Mouse (Mus musculus) layer of hippocampus, postnatal 25 days (tissue): Measurements from ENCODE around the gene Brdt. TPM values are rescaled to one million over a fixed set of nuclear protein-coding genes. Genes with fewer than 3 reads are reported as not detected.

ENCODE experiments used
- DNase-seq, 2 experiments: peaks; one replicate each; pipeline ENCODE4 v3.0.0; 2022; ENCODE audit warnings: mixed read lengths in 2 of 2, low spot score in 1 of 2; ENCODE audit errors: extremely low spot score in 1 of 2
- total RNA-seq, 2 experiments: library from RNA; stranded (reverse); gene quantifications; 2 replicates each; pipeline ENCODE4 v1.2.3; 2021

Gene Brdt
- total RNA-seq: 10 to 100 TPM; 13.8 to 15.9 TPM

- no peak for DNase-seq
These were observed at the start of gene Brdt for GRCm38 (mm10) chr5:107330916-107331421. Brdt (plus strand) TSS chr5:107331159.

DNA sequence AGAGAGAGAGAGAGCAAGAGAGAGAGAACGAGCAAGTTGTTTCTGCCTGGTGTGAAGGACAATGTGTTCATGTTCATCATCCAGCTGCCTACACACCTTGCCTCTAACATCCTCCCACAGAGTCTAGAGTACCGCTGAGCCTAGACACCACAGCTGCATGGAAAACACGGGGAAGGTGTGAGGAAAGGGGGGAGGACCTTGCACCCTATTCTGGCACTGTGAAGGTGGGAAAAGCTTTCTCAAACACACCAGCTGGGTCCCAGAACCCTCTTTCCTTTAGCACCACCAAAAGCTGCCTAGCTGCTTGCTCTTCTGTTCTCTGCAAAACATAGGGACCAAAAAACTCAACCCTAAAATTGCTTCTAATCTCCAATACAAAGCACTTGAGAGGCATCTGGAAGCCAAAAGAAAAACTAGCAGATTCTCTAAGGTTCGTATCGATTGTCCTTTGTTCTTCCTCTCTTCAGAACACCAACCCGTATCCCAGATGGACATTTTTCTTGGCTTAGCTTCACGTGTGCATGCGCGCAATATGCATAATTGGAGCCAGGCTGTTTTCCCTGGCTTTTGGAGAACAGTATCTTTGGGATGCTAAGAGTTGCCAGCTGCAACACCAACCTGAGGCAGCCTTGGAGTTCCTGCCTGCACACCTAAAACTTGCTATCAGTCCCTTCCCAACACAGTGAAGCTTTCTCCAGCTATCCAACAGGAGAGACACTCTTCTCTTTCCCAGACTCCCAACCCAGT, 48.2 kb upstream of the Brdt start:
- no peak for DNase-seq

GRCm38 (mm10) chr5:107283935-107284524, 46.9 kb upstream of the Brdt start:
- DNase-seq: no peak

- DNase-seq: no peak
These were observed 45.4 kb upstream of the Brdt start for GRCm38 (mm10) chr5:107285563-107285962.

DNA sequence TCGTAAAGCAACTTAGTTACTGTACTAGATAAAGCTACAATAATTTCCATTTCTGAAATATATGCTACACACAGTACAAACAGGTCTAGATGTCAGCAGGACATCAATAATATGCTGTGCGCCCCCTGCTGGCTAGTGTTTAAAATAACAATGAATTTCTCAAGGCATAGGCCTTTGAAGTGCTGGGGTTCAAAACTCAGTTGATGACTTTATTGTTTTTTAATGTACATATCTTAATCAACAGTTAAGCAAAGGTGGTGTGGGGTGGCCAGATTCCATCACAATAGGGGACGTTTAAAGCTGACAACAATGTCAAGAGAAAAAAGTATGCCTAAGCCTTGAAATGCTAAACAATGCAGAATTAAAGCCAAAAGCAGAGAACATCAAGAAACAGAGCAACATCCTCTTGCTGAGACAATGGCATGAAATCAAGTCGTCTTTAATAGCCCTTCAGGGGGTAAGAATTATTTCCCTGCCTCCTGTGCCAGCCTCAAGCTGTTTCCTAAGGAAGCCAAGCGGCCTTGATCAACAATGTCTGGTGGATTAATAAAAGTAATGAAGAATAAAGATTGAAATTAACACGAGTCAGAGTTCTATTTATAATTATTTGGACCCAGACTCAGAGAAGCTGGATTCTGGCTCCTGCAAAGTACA, 43.6 kb upstream of the Brdt start:
- peak; percentile 52 to 81 for DNase-seq

DNA sequence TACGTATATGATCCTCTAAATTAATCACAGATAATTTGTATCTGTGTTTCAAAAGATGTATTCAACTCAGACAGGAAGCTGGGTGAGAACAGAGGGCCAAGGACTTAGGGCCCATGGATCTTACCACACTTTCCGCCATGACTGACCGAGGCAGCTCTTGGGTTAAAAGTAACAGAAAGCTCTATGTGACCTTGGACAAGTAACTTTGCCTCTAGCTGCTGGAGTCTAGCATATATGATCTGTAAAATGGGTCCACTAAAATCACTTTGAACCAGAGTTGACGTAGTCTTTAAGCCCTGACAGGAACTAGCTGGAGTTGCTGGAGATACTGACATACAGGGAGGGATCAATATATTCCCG, 43.1 kb upstream of the Brdt start:
- DNase-seq: no peak

DNA sequence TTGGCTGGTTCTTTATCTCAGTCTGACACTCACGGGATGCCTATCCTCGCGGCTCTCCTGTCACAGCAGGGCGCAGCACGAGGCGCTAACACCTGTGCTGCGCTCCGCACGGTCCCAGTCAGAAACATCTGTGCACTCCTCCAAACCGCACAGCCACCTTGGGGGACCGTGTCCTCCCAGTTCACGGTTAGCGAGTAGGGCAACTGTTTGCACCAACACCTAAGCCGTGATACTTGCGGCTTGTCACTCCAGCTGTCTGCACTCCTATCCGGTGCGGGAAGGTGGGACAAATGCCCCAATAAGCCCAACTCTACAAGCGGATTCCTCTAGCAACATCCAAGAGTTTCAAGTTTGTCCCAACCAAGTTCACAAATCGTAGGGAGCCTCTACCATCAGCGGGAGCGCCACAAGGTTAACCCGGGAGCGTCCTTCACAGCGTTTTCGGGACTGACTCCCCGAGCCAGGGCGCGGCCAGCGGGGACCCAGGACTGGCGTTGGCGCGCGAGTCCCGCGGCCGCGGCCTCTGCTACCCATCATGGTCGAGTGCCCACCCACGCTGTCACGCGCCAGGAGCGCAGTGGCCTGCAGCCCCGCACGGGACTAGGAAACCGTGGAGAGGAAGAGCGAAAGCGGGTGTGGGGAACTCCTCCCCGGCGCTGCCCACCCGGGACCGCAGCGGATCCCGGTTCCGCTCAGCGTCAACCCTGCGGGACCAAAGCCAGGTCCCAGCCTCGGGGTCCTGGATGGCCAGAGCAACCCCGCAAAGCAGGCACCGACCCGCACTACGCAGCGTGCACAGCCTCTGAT, 42.3 kb upstream of the Brdt start:
- DNase-seq: peak in 1 of 2 experiments; percentile 33

DNA sequence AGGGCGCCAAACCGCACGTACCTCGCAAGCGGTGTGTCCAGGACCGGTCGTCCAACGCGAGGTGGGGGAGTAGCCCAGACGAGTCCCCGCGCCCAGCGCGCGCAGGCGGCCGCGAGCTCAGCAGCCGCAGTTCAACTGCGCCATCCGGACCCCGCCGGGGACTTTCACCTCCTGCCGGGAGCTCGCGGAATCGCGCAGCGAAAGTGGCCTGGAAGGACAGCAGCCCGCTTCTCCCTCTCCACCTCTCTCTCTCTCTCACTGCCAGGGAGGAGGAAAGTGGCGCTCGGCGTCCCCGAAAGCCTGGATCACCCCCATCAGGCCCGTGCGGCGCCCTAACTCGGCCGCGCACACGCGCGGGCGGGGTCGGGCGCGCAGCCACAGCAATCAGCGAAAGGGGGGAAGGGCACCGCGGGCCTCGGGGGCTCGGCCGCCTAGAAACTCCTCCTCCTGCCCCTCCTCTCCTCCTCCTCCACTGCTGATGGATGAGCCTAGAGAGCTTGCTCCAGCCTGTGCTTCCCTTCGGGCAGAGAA, 41.7 kb upstream of the Brdt start, which contains the start of gene Tgfbr3:
Gene Tgfbr3 (minus strand): TSS at position 396 of the 531 bp plus-strand sequence.
- peak; percentile 68 to 69 for DNase-seq

DNA sequence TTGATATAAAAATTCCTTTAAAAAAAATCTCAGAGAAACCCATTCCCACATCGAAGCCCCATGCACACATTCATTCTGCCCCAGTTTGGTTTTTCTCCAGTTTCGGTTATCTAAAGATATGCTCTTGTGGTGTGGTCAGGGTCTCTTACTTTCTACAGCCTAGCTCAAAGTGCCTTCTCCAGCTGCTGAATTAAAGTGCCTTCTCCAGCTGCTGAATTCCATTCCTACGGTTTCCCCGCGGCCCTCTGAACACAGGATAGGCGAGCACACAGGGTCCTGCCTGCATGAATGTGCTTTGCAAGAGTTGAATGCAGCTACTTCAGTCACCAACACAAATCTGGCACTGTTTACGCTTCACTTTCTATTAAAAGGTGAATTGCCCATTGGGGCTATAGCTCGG, 41.0 kb upstream of the Brdt start:
- no peak for DNase-seq

DNA sequence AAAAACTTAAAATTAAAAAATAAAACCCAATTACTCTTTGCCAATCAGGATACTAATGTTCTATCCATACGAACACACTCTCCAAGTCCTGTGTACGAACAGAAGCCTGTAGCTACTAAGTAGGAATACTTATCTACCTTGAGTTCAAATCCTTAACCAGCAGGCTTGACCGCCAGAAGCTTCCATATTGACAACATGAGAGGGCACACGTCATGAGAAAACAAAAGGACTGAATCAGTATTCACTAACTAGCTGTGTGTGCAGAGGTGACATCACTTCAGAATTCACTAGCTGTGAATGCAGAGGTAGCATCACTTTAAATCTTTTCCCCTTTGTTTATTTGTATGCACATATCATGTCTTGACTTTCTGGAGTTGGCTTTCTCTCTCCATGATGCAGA, 36.9 kb upstream of the Brdt start:
- DNase-seq: no peak

DNA sequence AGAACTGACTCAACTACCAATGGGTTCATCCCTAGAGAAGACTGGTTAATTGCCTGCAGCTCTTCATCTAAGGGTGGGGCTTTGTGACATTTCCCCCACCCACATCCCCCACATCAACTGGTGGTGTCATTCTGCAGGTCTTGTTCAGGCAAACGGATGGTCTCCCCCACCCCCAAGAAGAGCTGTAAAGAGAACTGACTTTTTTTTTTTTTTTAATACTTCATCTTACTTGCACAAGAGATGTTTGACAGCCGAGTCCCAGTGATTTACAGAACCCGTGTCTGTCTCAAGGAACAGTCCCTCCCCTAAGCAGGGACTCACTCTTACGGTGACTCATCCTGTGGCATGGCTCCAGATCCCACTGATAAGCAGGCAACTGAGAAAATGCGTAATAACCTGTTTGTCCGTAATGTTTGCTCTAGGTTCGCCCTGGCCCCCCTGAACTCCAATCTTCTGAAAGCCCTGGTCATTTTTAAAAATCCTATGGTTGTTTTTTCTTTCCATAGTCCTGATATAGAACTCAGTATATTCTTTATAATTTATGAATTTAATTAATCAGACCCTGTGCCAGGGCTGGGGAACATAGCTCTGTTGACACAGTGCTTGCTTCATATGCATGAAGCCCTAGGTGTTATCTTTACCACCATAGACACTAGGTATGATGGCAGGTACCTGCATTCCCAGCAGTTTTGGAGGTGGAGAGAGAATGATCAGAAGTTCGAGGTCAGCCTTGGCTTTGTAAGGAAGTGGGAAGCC, 35.7 kb upstream of the Brdt start:
- DNase-seq: no peak

DNA sequence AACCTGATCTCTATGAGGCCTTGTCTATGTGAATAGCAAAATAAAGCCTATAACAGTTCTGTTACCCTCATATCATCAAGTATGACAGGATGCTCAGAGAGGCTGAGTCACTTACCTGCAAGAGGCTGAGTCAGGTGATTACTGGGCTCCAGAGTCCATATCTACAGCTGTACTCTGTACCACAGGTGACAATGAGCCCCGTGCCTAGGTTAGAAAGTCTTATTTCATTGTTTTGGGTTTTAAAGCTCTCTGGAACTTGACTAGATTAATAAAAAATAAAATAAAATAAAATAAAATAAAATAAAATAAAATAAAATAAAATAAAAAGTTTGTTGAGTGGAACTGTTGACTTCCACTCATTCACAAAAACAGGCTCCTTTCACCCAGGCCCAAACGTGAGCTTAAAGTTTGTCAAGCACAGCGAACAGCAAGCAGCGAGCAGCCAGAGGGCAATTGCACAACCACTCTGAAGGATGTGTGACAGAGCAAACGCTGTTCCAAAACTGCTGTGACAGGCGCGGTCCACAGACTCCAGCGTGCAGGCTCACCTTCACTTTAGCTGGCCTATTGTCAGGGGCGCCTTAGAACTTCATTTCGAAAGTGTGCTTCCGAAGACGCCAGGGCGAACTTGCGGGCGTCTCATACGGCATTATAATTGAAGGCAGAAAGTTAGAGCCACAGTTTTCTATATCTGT, 35.0 kb upstream of the Brdt start:
- no peak for DNase-seq

DNA sequence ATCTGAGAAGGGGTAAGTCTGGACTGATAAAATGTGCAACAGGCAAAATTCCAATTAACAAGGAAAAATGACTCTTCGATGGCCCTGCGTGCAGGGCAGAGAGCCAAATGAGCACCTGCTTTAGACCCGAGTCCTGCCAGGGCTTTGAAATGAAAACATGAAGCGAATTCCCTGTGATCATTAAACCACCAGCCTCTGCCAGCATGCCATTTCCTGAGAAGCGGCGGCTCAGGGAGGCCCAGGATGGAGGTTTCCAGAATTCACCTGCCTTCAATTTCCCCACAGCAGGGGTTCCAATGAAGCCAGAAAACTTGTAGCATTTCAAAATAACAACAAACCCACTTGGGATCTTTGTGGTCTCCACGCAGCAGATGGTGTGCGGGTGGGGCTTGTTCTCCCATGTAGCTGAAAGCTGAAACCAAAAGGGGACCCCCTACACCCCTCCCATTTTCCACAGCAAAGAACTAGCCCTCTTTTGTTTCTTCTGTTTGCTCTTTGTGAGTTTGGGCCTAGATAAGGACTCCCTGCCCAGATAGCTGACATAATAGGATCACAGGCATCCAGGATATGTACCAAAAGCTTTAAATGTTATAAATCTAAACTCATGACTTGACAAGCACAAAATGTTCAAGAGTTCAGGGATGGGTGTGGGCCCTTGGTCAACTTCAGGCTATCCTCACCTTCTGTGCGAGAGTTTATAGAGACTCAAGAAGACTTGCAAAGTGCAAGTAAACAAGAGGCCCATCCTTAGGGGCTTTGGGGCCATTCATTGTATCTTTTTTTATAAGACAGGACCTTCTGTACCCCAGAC, 34.2 kb upstream of the Brdt start:
- DNase-seq: no peak

GRCm38 (mm10) chr5:107298854-107299253, 32.1 kb upstream of the Brdt start:
- no peak for DNase-seq

GRCm38 (mm10) chr5:107303350-107303861, 27.6 kb upstream of the Brdt start:
- no peak for DNase-seq

DNA sequence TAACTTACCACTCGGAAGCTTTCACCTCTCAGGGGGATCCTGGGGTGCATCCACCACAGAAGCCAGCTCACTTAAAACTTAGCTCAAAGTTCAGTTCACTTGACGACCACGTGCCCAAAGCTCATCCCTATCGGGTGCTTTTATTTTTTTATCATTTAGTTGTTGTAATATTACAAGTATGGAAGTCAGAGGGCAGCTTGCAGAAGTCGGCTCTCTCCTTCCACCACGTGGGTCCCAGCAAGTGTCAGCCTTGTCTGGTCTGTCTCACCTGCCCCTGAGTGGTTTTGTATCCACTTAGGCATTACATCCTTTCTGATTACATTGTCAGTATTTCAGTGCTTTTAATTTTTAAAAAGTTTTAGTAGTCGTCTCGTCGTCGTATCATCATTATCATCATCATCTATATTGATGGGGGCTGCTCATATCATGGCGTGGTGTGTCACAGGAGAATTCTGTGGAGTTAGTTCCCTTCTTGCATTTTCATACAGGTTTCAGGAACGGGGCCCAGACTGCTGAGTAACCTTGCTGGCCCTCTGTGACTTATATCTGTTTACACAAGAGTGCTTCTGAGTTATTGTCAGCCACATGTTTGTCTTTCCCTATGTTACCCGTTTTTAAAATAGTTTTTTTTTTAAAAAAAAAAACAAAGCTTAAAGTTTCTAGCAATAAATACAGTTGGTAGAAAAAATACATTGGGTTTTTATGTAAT, 26.7 kb upstream of the Brdt start:
- no peak for DNase-seq

GRCm38 (mm10) chr5:107307432-107307831, 23.5 kb upstream of the Brdt start:
- DNase-seq: no peak
